Mouse (Mus musculus): ENCODE data around the gene Arpc5. TPM values are rescaled to one million over a fixed set of nuclear protein-coding genes. Genes with fewer than 3 reads are reported as not detected.

Gene Arpc5
- polyA plus RNA-seq, 2 experiments, result 71.2 to 156 TPM

DNA sequence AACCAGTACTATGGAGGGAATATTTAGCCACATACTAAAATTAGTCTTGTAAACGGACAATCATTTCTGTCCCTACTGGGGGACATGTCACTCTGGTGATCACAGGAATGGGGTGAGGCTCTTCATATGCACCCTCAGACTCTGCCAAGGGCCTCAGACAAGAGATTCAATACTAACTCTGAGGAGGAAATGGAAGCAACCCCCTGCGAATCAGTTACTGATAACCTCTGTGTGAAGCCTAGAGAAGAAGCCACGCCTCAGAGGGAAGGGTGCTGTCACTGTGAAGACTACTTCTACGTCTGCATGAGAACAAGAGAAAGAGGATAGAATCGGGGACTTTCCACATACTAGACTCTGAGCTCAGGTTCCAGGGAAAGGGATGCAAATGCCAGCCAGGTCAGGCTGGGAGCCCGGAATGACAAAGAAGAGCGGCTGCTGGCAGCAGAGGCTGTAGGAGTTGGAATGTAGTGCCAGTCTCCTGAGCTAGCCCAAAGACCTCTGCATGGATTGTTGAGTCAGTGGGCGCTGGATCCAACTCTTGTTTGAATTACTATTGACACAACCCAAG is 29.4 kb downstream of the Arpc5 start:
- 30% methylated on average over 8 of the region's 8 CpGs for WGBS (ENCODE audit: insufficient replicate concordance)
- H3K4me2 ChIP-seq (ENCODE audit: low read depth), result no peak overlapping the region
- DNase-seq (ENCODE audit: low read depth in 3 of 3, low spot score in 3 of 3) (no peak), ATAC-seq (ENCODE audit: insufficient read depth) (no peak)
- peaks cover 0 to 23% of the 10 kb centered on the region in 2 experiments; a peak in 3 of 4 replicates for H3K4me1 ChIP-seq (replicated peaks; ENCODE audit: control insufficient read depth in 2 of 2, insufficient read depth in 2 of 2, low read length in 1 of 2)
- no peaks in the 10 kb centered on the region for H3K36me3 ChIP-seq (replicated peaks; ENCODE audit: control insufficient read depth, insufficient read depth, low read depth)
- H3K27ac ChIP-seq, result no peak overlapping the region
- no peaks in the 10 kb centered on the region for H3K27me3 ChIP-seq (ENCODE audit: control insufficient read depth, insufficient read depth, low read length)
- no peak overlapping the region for H3K4me3 ChIP-seq (ENCODE audit: insufficient read depth in 1 of 2, low read depth in 2 of 2, low read length in 2 of 2)
- no peak overlapping the region for H3K9ac ChIP-seq (replicated peaks)
- H3K9me3 ChIP-seq (ENCODE audit: control insufficient read depth, low read length), result no peaks in the 10 kb centered on the region
- TF ChIP-seq CTCF (IDR thresholded peaks at IDR 0.05; ENCODE audit: low read depth) (no peak), EP300 (IDR thresholded peaks at IDR 0.05; ENCODE audit: low read depth) (no peak)

DNA sequence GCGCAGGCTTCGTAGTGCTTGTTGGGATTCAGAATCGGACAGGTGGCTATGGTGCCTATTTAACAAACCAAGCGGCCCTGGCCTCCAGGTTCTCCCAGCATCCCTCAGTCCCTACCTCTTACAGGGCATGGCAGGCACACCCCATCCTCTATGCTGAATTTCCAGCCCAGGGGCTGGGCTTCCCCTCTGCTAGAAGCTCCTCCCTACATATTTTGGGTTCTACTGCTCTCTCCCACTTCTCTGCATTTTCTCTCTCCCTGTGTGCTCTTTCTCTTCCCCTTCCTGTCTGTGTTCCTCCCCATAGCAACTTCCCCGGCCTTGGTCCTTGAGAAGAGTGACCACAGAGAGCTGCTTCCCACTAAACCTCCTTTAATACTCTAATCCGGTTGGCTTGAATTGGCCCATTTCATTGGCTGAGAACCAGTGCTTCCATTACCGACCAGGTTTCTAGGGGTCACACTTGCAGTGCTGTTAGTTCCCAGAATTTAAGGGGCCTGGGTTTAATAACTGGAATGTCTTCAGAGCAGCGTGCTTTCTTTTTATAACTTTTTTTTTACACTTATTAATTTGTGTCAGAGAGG is 30.4 kb downstream of the Arpc5 start:
- Histone ChIP-seq H3K36me3 (replicated peaks; ENCODE audit: control insufficient read depth, insufficient read depth, low read depth) (no peaks in the 10 kb centered on the region), H3K4me3 (ENCODE audit: insufficient read depth in 1 of 2, low read depth in 2 of 2, low read length in 2 of 2) (no peak overlapping the region), H3K9ac (replicated peaks) (no peak overlapping the region), H3K4me2 (ENCODE audit: low read depth) (no peak overlapping the region), H3K9me3 (ENCODE audit: control insufficient read depth, low read length) (no peaks in the 10 kb centered on the region), H3K4me1 (replicated peaks; ENCODE audit: control insufficient read depth in 2 of 2, insufficient read depth in 2 of 2, low read length in 1 of 2) (peaks cover 0 to 18% of the 10 kb centered on the region in 2 experiments; a peak in 3 of 4 replicates), H3K27ac (no peak overlapping the region), H3K27me3 (ENCODE audit: control insufficient read depth, insufficient read depth, low read length) (no peaks in the 10 kb centered on the region)
- ATAC-seq (ENCODE audit: insufficient read depth) (no peak), DNase-seq (ENCODE audit: low read depth in 3 of 3, low spot score in 3 of 3) (no peak)
- TF ChIP-seq EP300 (IDR thresholded peaks at IDR 0.05; ENCODE audit: low read depth) (no peak), CTCF (IDR thresholded peaks at IDR 0.05; ENCODE audit: low read depth) (no peak)
- WGBS (ENCODE audit: insufficient replicate concordance), result 65% methylated on average over 8 of the region's 8 CpGs

DNA sequence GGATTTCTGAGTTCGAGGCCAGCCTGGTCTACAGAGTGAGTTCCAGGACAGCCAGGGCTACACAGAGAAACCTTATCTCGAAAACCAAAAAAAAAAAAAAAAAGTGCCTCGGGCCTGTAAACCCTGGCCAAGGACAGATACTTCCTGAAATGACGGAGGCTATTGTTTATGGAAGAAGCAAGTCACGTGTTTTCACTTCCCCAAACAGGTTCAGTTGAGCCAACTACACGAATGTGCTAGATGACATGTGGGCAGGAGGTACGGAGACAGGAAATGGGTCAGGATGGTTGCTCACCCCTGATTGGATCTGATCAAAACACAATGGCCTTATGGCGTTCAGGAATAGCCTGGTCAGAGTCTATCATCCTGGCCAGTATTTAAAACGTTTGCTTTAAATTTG is 31.8 kb downstream of the Arpc5 start:
- Histone ChIP-seq H3K27ac (no peak overlapping the region), H3K4me2 (ENCODE audit: low read depth) (no peak overlapping the region), H3K9me3 (ENCODE audit: control insufficient read depth, low read length) (no peaks in the 10 kb centered on the region), H3K4me3 (ENCODE audit: insufficient read depth in 1 of 2, low read depth in 2 of 2, low read length in 2 of 2) (no peak overlapping the region), H3K36me3 (replicated peaks; ENCODE audit: control insufficient read depth, insufficient read depth, low read depth) (no peaks in the 10 kb centered on the region), H3K27me3 (ENCODE audit: control insufficient read depth, insufficient read depth, low read length) (no peaks in the 10 kb centered on the region), H3K9ac (replicated peaks) (no peak overlapping the region), H3K4me1 (replicated peaks; ENCODE audit: control insufficient read depth in 2 of 2, insufficient read depth in 2 of 2, low read length in 1 of 2) (peaks cover 0 to 18% of the 10 kb centered on the region in 2 experiments; a peak in 3 of 4 replicates)
- no peak for DNase-seq (ENCODE audit: low read depth in 3 of 3, low spot score in 3 of 3)
- WGBS (ENCODE audit: insufficient replicate concordance), result 21% methylated on average over 9 of the region's 9 CpGs
- peak; percentile 51; the same call in 1 of the 2 replicates for ATAC-seq (ENCODE audit: insufficient read depth)
- TF ChIP-seq EP300 (IDR thresholded peaks at IDR 0.05; ENCODE audit: low read depth) (no peak), CTCF (IDR thresholded peaks at IDR 0.05; ENCODE audit: low read depth) (no peak)

DNA sequence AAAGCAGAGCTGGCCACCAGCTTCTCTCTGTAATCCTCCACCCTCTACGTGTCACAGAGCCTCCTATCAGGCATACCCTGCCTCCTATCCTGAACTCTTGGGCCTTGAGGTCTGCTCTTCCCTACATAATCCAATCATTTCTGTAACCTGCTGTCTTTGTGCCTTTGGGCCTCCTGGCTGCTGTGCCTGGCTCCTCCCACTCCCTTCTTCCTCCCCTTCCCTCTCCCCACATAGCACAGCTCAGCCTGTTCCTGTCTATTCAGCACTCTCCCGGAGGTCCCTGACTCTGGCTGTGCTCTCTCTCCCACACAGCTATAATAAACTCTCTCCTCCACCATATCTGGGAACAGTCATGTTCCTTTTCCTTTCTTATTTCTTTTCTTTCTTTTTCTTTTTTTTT is 33.6 kb downstream of the Arpc5 start, which contains the start of gene Ncf2:
Ncf2 (plus strand) TSS at position 298 of the 400 bp plus-strand sequence.
- H3K27ac ChIP-seq, result no peak within 1 kb of the TSS
- DNase-seq (ENCODE audit: low read depth in 3 of 3, low spot score in 3 of 3) (no peak), ATAC-seq (ENCODE audit: insufficient read depth) (no peak)
- H3K4me2 ChIP-seq (ENCODE audit: low read depth), result no peak within 1 kb of the TSS
- H3K9me3 ChIP-seq (ENCODE audit: control insufficient read depth, low read length), result no peaks in the 10 kb centered on the region
- H3K4me3 ChIP-seq (ENCODE audit: insufficient read depth in 1 of 2, low read depth in 2 of 2, low read length in 2 of 2), result no peak within 1 kb of the TSS
- H3K9ac ChIP-seq (replicated peaks), result no peak within 1 kb of the TSS
- 7% methylated on average over 2 of the region's 2 CpGs for WGBS (ENCODE audit: insufficient replicate concordance)
- peaks cover 0 to 20% of the 10 kb centered on the region in 2 experiments; a peak in 3 of 4 replicates for H3K4me1 ChIP-seq (replicated peaks; ENCODE audit: control insufficient read depth in 2 of 2, insufficient read depth in 2 of 2, low read length in 1 of 2)
- H3K27me3 ChIP-seq (ENCODE audit: control insufficient read depth, insufficient read depth, low read length), result no peaks in the 10 kb centered on the region
- TF ChIP-seq CTCF (IDR thresholded peaks at IDR 0.05; ENCODE audit: low read depth), result no peak
- TF ChIP-seq EP300 (IDR thresholded peaks at IDR 0.05; ENCODE audit: low read depth), result no peak
- H3K36me3 ChIP-seq (replicated peaks; ENCODE audit: control insufficient read depth, insufficient read depth, low read depth), result no peaks in the 10 kb centered on the region

DNA sequence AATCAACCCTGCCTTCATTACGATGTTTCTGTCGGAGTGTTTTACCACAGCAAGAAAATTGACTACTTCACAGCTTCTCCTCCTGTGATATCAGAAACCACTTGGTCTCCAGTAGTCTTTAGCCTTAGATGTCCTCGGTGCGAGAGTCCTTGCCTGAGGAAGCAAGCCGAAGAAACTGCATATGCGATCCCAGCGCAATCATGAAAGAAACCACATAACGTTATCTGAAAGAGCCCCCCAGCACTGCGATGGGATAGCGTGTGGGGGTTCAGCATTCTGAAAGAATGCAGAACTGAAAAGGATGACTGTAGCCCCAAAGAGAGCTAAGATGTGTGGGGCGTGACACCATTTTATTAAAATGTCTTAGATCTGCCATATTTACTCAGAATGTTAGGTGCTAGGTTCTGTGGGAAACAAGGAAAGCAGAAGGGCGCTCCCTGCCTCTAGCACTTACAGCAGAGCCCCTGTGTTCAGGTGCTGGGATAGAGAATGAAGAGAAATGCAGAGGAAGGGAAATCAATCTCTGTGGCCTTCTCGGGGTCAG is 34.4 kb downstream of the Arpc5 start:
- Histone ChIP-seq H3K9ac (replicated peaks) (no peak overlapping the region), H3K36me3 (replicated peaks; ENCODE audit: control insufficient read depth, insufficient read depth, low read depth) (no peaks in the 10 kb centered on the region), H3K4me3 (ENCODE audit: insufficient read depth in 1 of 2, low read depth in 2 of 2, low read length in 2 of 2) (no peak overlapping the region), H3K4me1 (replicated peaks; ENCODE audit: control insufficient read depth in 2 of 2, insufficient read depth in 2 of 2, low read length in 1 of 2) (peaks cover 0 to 15% of the 10 kb centered on the region in 2 experiments; a peak in 3 of 4 replicates), H3K27ac (no peak overlapping the region), H3K9me3 (ENCODE audit: control insufficient read depth, low read length) (no peaks in the 10 kb centered on the region), H3K4me2 (ENCODE audit: low read depth) (no peak overlapping the region), H3K27me3 (ENCODE audit: control insufficient read depth, insufficient read depth, low read length) (no peaks in the 10 kb centered on the region)
- ATAC-seq (ENCODE audit: insufficient read depth) (no peak), DNase-seq (ENCODE audit: low read depth in 3 of 3, low spot score in 3 of 3) (no peak)
- TF ChIP-seq CTCF (IDR thresholded peaks at IDR 0.05; ENCODE audit: low read depth) (no peak), EP300 (IDR thresholded peaks at IDR 0.05; ENCODE audit: low read depth) (no peak)
- 57% methylated on average over 13 of the region's 13 CpGs for WGBS (ENCODE audit: insufficient replicate concordance)

Measured in liver, embryonic 14.5 days (tissue).